In genomic region chr5:92553939-92554338, GRCm38 (mm10) we compare ENCODE assay signal across 12 mouse cellular contexts. TPM values are rescaled to one million over a fixed set of nuclear protein-coding genes. Genes with fewer than 3 reads are reported as not detected.
DNase-seq lines count a peak whose midpoint lies in the region; ATAC-seq lines count a peak whose summit lies in the region.
"Had no signal": no experiment of that assay in that cellular context is flagged by ENCODE, and none has a peak within 500 bp of the region (broad histone marks: within the 10 kb centered on the region; RNA-seq: fewer than 3 reads in every experiment).

No protein-coding gene starts in this region.

- H3K4me1 ChIP-seq in hindbrain, embryonic 11.5 days (replicated peaks; ENCODE audit: control insufficient read depth, insufficient read depth, low read length) = no peaks in the 10 kb centered on the region
- H3K4me1 ChIP-seq in hindbrain, embryonic 16.5 days (ENCODE audit: control insufficient read depth, insufficient read depth, low read depth, low read length) = no peaks in the 10 kb centered on the region; the same call in 1 of the 2 replicates
- H3K4me1 ChIP-seq: limb, embryonic 13.5 days had no signal

- no peak for ATAC-seq in hindbrain, embryonic 11.5 days (ENCODE audit: low FRiP score)
- no peak for ATAC-seq in hindbrain, embryonic 16.5 days

- H3K9ac ChIP-seq in hindbrain, embryonic 11.5 days (ENCODE audit: low read depth, low read length) = no peak overlapping the region
- no peak overlapping the region for H3K9ac ChIP-seq in hindbrain, embryonic 16.5 days (ENCODE audit: low read depth, low read length)
- H3K9ac ChIP-seq: limb, embryonic 13.5 days had no signal

- H3K4me3 ChIP-seq in hindbrain, embryonic 11.5 days (ENCODE audit: low read depth, low read length) = no peak overlapping the region
- H3K4me3 ChIP-seq in hindbrain, embryonic 16.5 days (ENCODE audit: low read length) = no peak overlapping the region
- H3K4me3 ChIP-seq: limb, embryonic 13.5 days had no signal

- WGBS in hindbrain, embryonic 11.5 days = 70% methylated on average over 3 of the region's 3 CpGs
- 66% methylated on average over 3 of the region's 3 CpGs for WGBS in hindbrain, embryonic 16.5 days

- DNase-seq in hindbrain, embryonic 11.5 days (ENCODE audit: low spot score) = peak; percentile 6
- peak; percentile 11 for DNase-seq in right cerebral cortex, postnatal 14 days
- no peak for DNase-seq in right cerebral cortex, adult 2 months (ENCODE audit: low spot score in 2 of 2)
- peak; percentile 6 for DNase-seq in c-Kit-positive CD71-positive TER-119-negative erythroid progenitor cells, embryonic 14.5 days (ENCODE audit: low read depth)
- no peak for DNase-seq in urinary bladder, postnatal 14 days (ENCODE audit: low spot score)
- DNase-seq in right cerebral cortex, postnatal 10 days (ENCODE audit: low spot score in 2 of 2) = no peak
- DNase-seq in gastrocnemius, postnatal 10 days = no peak
- DNase-seq: midbrain, embryonic 14.5 days had no signal

- no peak overlapping the region for H3K27ac ChIP-seq in hindbrain, embryonic 11.5 days (ENCODE audit: low read depth, low read length)
- no peak overlapping the region for H3K27ac ChIP-seq in hindbrain, embryonic 16.5 days (ENCODE audit: low read depth, low read length)
- H3K27ac ChIP-seq: limb, embryonic 13.5 days had no signal

- H3K4me2 ChIP-seq in hindbrain, embryonic 11.5 days (replicated peaks; ENCODE audit: low read depth, low read length) = no peak overlapping the region
- no peak overlapping the region for H3K4me2 ChIP-seq in hindbrain, embryonic 16.5 days (ENCODE audit: low read length)
- H3K4me2 ChIP-seq: limb, embryonic 13.5 days had no signal

- H3K9me3 ChIP-seq in hindbrain, embryonic 11.5 days (ENCODE audit: control insufficient read depth, low read length) = 0 out of 2 replicates have a peak, but pooled peaks cover 3% of the 10 kb centered on the region
- H3K9me3 ChIP-seq in hindbrain, embryonic 16.5 days (ENCODE audit: control insufficient read depth, low read length) = no peaks in the 10 kb centered on the region
- H3K9me3 ChIP-seq: limb, embryonic 13.5 days had no signal

- H3K27me3 ChIP-seq in hindbrain, embryonic 11.5 days (ENCODE audit: control insufficient read depth, insufficient read depth, low read length) = no peaks in the 10 kb centered on the region
- H3K27me3 ChIP-seq in hindbrain, embryonic 16.5 days (replicated peaks; ENCODE audit: control insufficient read depth, insufficient read depth, low read length) = no peaks in the 10 kb centered on the region
- H3K27me3 ChIP-seq: limb, embryonic 13.5 days had no signal

- no peaks in the 10 kb centered on the region for H3K36me3 ChIP-seq in hindbrain, embryonic 11.5 days (ENCODE audit: control insufficient read depth, insufficient read depth, low read length)
- no peaks in the 10 kb centered on the region for H3K36me3 ChIP-seq in hindbrain, embryonic 16.5 days (ENCODE audit: control insufficient read depth, insufficient read depth, low read length)
- H3K36me3 ChIP-seq: limb, embryonic 13.5 days had no signal

RNA-seq across cellular contexts. Expression of gene Fam47e, which starts 0.9 kb away (rescaled TPM):
- polyA plus RNA-seq in hindbrain, embryonic 11.5 days (2014; fragmentation: Nextera tagmentation; extraction: Ambion mirVana) = 0.22 TPM in 1 of 2 replicates, not detected in the other
- polyA plus RNA-seq in hindbrain, embryonic 16.5 days (2015; fragmentation: Nextera tagmentation; extraction: Ambion mirVana) = 2.2 and 2.3 TPM in 2 replicates
- not detected for total RNA-seq in gastrocnemius, postnatal 10 days (2021)
- total RNA-seq: heart, postnatal 36 days had no signal
- polyA plus RNA-seq: large intestine, adult 2 months; limb, embryonic 13.5 days had no signal

RNA-seq across cellular contexts. Expression of gene Scarb2, which starts 47.3 kb away (rescaled TPM):
- polyA plus RNA-seq in hindbrain, embryonic 11.5 days (2014; fragmentation: Nextera tagmentation; extraction: Ambion mirVana) = 11.2 and 11.7 TPM in 2 replicates
- 23.1 and 23.5 TPM in 2 replicates for polyA plus RNA-seq in hindbrain, embryonic 16.5 days (2015; fragmentation: Nextera tagmentation; extraction: Ambion mirVana)
- 10 to 100 TPM; 94.3 to 96.4 TPM for total RNA-seq in gastrocnemius, postnatal 10 days (2021)

RNA-seq across cellular contexts. Expression of gene Stbd1, which starts 48.9 kb away (rescaled TPM):
- polyA plus RNA-seq in hindbrain, embryonic 11.5 days (2014; fragmentation: Nextera tagmentation; extraction: Ambion mirVana) = 8.3 and 8.7 TPM in 2 replicates
- 11.3 and 14.5 TPM in 2 replicates for polyA plus RNA-seq in hindbrain, embryonic 16.5 days (2015; fragmentation: Nextera tagmentation; extraction: Ambion mirVana)
- 100 to 1,000 TPM; 166 to 171 TPM for total RNA-seq in gastrocnemius, postnatal 10 days (2021)

Comparison
In these comparisons a context has a peak if more than half of its experiments do, and no peak if none do; other contexts are left out.
1. DNase-seq: peak in hindbrain, embryonic 11.5 days (single experiment), right cerebral cortex, postnatal 14 days (single experiment) and c-Kit-positive CD71-positive TER-119-negative erythroid progenitor cells, embryonic 14.5 days (single experiment); none in right cerebral cortex, adult 2 months (0 of 2), urinary bladder, postnatal 14 days (single experiment), right cerebral cortex, postnatal 10 days (0 of 2) and gastrocnemius, postnatal 10 days (single experiment).